Mouse (Mus musculus): ENCODE measurements around the gene Mok. TPM values are rescaled to one million over a fixed set of nuclear protein-coding genes. Genes with fewer than 3 reads are reported as not detected.

Mok gene
- total RNA-seq, 2 experiments from 2014 or later, result 1.8 to 2.2 TPM

- DNase-seq (ENCODE audit: low spot score in 2 of 2), result no peak
Observed at GRCm38 (mm10) chr12:110813132-110813531, 27.6 kb downstream of the Mok start.

DNA sequence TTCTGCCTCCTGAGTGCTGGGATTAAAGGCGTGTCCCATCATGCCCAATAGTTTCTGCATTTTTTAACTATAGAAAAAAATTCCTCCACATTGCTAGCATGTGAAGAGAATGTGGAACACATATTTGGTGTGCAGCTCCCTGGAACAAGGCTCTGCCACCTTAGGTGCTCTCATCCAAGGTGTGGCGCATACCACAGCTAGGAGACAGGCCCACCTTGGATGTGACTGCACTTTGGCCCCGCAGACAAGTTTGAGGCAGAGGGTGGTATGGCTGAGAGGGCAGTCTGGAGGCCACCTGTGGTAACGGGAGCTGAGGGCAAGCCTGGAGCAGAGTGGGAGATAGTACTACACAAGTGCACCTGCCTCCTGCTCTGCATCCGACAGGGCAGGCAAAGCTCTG, 31.9 kb downstream of the Mok start:
- DNase-seq (ENCODE audit: low spot score in 2 of 2), result no peak

DNA sequence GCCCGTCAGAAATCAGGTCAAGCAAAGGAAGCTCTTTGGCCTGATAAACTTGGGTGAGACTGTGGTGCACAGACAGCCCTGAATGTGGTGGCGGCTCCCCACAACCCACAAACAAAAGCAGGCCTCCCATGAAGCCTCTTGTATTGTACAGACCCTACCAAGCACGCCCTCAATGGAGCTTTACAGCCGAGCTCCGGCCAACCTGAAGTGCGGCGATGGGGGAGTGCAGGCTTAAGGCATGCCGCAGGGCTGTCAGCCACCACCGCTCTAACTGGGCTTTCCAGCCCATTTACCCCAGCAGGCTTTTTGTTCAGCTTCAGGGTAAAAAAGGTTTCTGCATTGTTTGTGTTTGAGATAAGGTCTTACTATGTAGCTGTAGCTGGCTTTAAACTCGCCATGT, 32.3 kb downstream of the Mok start:
- DNase-seq (ENCODE audit: low spot score in 2 of 2), result no peak

- DNase-seq (ENCODE audit: low spot score in 2 of 2), result no peak
Observed at GRCm38 (mm10) chr12:110806301-110806970, 34.3 kb downstream of the Mok start.

DNA sequence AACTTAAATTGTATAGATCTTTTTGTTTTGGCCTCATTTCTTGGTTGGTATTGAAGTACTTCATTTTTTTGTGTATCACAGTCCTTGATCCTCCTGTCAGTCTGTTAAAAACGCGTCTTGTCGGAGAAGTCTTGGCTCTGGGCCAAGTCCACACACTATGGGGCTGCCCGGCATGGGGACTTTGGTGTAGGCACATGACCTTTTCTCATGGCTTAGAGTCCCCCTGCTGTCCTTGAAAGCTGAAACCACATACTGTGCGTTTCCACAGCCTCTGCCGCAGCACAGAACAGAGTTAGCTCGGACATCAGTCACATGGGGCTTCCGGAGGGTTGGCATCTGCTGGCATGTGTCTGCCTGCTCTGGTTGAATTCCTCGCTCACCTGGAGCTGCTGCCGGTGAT, 36.5 kb downstream of the Mok start:
- peak in 1 of 2 experiments; percentile 27 for DNase-seq (ENCODE audit: low spot score in 2 of 2)

GRCm38 (mm10) chr12:110802674-110803297, 38.0 kb downstream of the Mok start:
- DNase-seq (ENCODE audit: low spot score in 2 of 2), result no peak

DNA sequence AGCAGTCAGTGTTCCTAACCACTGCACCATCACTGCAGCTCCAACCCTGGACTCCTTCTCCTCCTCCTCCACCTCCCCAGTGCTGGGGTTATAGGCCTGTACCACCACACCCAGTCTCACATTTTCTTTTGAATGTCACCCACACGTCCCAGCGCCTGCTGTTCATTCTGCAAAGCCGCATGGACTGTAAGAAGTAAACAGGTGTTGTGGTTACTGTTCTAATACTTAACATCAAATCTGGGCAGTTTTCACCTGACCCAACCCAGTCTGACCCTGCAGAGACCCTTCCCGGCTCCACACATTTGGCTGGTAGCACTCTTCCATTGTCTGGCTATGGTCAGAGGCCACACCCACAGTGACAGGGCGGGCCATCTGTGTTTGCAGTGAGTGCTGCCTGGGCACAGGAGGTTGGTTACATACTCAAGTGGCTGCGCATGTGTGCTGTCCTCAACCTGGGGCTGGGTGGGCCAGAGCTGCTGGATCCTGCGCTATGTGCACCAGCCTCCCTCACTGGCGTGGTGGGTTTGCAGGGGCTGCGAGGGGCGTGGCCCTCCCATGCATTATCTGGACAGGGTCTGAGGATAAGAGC, 38.8 kb downstream of the Mok start:
- no peak for DNase-seq (ENCODE audit: low spot score in 2 of 2)

DNA sequence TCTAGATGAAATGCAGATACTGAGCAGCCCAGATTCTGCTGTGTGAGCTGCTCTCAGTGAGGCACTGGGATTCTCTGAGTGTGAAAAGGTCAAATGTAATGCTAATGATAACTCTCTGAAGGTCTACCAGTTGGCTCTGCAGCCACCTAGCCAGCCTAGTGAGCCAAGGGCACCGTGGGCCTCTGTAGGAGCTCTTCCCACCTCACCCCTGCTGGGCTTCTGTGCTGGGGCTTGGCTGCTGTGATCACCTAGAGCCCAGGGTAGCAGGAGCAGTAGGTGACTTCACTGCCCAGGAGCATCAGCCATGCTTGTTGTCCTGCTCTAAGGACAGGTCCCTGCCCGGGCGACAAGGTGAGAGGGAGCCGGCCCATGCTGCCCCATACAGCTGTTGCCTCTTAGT, 41.5 kb downstream of the Mok start:
- DNase-seq (ENCODE audit: low spot score in 2 of 2), result no peak

- peak in 1 of 2 experiments; percentile 43 for DNase-seq (ENCODE audit: low spot score in 2 of 2)
Observed at GRCm38 (mm10) chr12:110797842-110798431, 42.8 kb downstream of the Mok start.

DNA sequence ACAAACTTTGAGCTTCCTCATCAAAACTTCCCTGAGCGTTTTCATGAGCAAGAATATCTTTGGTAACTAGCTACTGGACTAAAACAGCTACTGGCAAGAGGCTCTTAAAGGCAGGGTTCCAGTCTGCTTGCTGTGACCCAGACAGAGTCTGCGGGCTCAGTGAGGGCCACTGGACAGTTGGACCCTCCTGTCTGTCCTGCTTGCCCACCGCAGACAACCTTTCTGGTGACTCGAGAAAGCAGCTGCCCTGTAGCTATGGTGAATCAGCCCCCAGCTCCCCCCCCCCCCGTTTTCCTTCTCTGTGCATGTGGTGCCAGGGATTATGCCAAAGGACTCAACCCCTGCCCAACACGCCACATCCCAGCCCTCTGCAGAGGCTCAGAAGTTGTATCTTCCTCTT, 43.5 kb downstream of the Mok start:
- DNase-seq (ENCODE audit: low spot score in 2 of 2), result no peak

- no peak for DNase-seq (ENCODE audit: low spot score in 2 of 2)
Observed at GRCm38 (mm10) chr12:110796748-110797147, 44.0 kb downstream of the Mok start.

GRCm38 (mm10) chr12:110795035-110795434, 45.7 kb downstream of the Mok start:
- no peak for DNase-seq (ENCODE audit: low spot score in 2 of 2)

GRCm38 (mm10) chr12:110791026-110791425, 49.7 kb downstream of the Mok start:
- DNase-seq (ENCODE audit: low spot score in 2 of 2), result no peak

- no peak for DNase-seq (ENCODE audit: low spot score in 2 of 2)
Observed at GRCm38 (mm10) chr12:110790580-110790979, 50.2 kb downstream of the Mok start.

GRCm38 (mm10) chr12:110786243-110786642, 54.5 kb downstream of the Mok start:
- DNase-seq (ENCODE audit: low spot score in 2 of 2), result no peak

DNA sequence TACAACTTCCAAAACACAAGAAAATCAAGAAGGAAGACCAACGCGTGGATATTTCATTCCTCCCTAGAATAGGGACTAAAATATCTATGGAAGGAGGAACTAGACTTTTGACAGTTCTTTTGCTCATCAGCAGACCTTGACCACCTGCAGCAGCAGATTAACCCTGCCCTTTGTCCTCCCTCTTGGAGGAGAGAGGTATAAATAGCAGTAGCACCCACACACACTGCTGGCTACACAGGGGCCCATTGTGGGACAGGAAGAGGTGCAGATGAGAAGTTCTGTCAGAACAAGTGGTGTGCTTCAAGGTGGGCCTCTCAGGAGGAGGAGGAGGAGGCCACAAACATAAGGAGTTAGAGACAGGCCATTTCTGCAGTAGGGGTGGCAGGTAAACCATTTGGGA, 56.5 kb downstream of the Mok start:
- DNase-seq (ENCODE audit: low spot score in 2 of 2), result no peak

GRCm38 (mm10) chr12:110782278-110782677, 58.5 kb downstream of the Mok start:
- DNase-seq (ENCODE audit: low spot score in 2 of 2), result no peak

- DNase-seq (ENCODE audit: low spot score in 2 of 2), result no peak
Observed at GRCm38 (mm10) chr12:110781181-110781580, 59.6 kb downstream of the Mok start.

- DNase-seq (ENCODE audit: low spot score in 2 of 2), result no peak
Observed at GRCm38 (mm10) chr12:110779296-110779695, 61.4 kb downstream of the Mok start.

DNA sequence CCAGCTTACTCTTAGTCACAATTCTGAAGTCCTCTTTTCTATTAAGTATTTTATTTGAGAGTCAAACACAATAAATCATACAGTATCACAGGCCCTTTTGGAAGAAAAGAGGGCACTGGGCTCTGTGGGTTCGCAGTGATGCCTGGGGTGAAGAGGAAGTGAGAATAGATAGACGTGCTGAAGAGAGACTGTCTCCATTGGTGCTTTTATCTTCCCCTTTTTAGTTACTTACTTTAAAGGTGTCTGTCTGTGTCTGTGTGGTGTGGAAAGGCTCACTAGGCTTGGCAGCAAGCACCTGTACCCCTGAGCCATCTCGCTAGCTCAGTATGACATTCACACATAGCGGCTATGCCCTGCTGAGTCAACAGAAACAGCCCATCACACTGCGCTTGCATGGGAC, 62.9 kb downstream of the Mok start:
- DNase-seq (ENCODE audit: low spot score in 2 of 2), result no peak

DNA sequence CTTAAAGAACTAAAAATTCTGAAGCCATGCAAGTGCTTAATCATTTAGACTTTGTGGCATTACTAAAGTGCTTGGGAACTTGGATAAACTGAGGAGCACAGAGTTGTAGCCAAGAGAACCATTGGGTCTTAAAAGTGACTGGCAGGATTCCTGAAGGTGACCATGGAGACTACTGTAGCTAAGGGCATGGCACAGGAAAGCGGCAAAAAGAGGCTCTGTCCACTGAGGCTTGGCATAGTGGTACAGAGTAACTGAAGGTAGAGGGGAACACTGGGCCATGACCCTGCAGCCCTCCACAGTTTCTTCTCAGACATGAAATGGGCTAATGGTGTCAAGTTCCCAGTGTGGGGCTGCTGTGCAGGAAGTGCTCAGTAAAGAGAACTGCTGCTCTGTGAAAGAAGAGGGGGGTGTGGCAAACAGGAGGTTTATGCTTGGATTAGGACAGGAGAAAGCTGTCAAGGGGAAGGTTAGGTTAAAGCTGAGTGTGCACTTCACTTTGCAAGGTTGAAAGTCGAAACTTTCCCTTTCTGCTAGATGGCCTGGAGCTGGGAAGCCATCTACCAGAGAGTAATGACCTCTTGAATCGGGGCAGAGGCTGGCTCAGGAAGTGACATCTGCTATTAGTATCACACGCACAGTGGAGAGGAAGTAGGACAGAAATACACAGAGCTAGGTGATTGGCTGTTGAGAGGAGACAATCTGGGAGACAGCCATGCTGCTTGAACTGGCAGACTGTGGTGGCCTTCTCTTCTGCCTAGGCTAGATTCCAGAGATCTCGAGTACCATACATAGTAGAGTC, 64.9 kb downstream of the Mok start:
- no peak for DNase-seq (ENCODE audit: low spot score in 2 of 2)

DNA sequence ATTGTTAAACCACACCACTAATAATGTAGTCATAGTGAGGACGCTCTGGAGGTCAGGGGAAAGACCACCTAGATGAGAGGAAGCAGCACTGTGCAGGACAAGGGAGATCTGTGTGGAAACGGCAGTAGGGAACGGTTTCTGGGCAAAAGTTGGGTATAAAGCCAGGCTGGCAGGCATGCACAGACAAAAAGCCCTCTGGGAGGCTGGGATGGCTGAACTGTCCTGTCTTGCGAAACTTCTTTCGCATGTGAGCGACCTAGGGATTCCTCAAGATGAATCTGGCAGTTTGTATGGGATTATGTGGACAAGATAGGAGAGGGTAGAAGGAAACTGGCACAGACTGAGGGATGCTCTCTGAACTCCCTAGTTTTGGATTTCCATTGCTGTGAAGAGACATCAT, 68.8 kb downstream of the Mok start:
- DNase-seq (ENCODE audit: low spot score in 2 of 2), result no peak

Data from adrenal gland, postnatal 4 days (tissue).